Mouse (Mus musculus) hindbrain, embryonic 14.5 days (tissue): ENCODE data around the gene Prph. TPM values are rescaled to one million over a fixed set of nuclear protein-coding genes. Genes with fewer than 3 reads are reported as not detected.

Experiments used
- ATAC-seq: fragments of 200-750 bp; cut with Nextera tagmentation; 2 replicates; pipeline ENCODE4 v1.8.0; 2017; ENCODE audit warnings: moderate number of reproducible peaks, mild to moderate bottlenecking, moderate TSS enrichment, moderate library complexity; ENCODE audit not compliant: low FRiP score
- DNase-seq: peaks from one replicate; pipeline ENCODE4 v3.0.0-alpha.2; 2015; ENCODE audit warnings: low spot score
- H3K27ac ChIP-seq: fragments of 300-500 bp; sonication (generic); 2 replicates; pipeline ENCODE4 v1.5.1; 2014; ENCODE audit warnings: mild to moderate bottlenecking, moderate library complexity
- H3K27me3 ChIP-seq: fragments of 300-500 bp; sonication (generic); 2 replicates; pipeline ENCODE4 v1.6.1; 2014; ENCODE audit warnings: mild to moderate bottlenecking, low read length, mixed read lengths; ENCODE audit not compliant: control insufficient read depth, insufficient read depth
- H3K36me3 ChIP-seq: fragments of 300-500 bp; sonication (generic); replicated peaks from 2 replicates; pipeline ENCODE4 v1.6.1; 2014; ENCODE audit not compliant: control insufficient read depth, insufficient read depth
- H3K4me1 ChIP-seq: fragments of 300-500 bp; sonication (generic); replicated peaks from 2 replicates; pipeline ENCODE4 v1.6.1; 2014; ENCODE audit warnings: antibody characterized with exemption, low read length, mixed read lengths; ENCODE audit not compliant: control insufficient read depth, insufficient read depth
- H3K4me2 ChIP-seq: fragments of 300-500 bp; sonication (generic); replicated peaks from 2 replicates; pipeline ENCODE4 v1.6.1; 2014; ENCODE audit warnings: mild to moderate bottlenecking, moderate library complexity
- H3K4me3 ChIP-seq: fragments of 300-500 bp; sonication (generic); replicated peaks from 2 replicates; pipeline ENCODE4 v1.5.1; 2014; ENCODE audit warnings: mild to moderate bottlenecking, low read length
- H3K9ac ChIP-seq: fragments of 300-500 bp; sonication (generic); 2 replicates; pipeline ENCODE4 v1.6.1; 2014
- H3K9me3 ChIP-seq: fragments of 300-500 bp; sonication (generic); 2 replicates; pipeline ENCODE4 v1.6.1; 2016; ENCODE audit warnings: low read length; ENCODE audit not compliant: control insufficient read depth
- WGBS: fragments of 180-500 bp; shearing (Covaris S2); extraction: QIAGEN DNeasy Blood & Tissue Kit; methylation state at CpG from one replicate; pipeline ENCODE4 v1.1.7; 2014; 5-methylcytosine and 5-hydroxymethylcytosine counted together
- polyA plus RNA-seq: library from polyadenylated mRNA; unstranded; fragments of >200 nt; fragmentation: Nextera tagmentation; extraction: Ambion mirVana; gene quantifications from 2 replicates; pipeline ENCODE4 v1.2.1, GENCODE M21; 2014

Gene Prph
- 77.9 and 79.5 TPM in 2 replicates for polyA plus RNA-seq

- peak within 1 kb of the TSS; percentile 63 for H3K4me2 ChIP-seq
- ATAC-seq, result no peak
- no peak for DNase-seq
- no peaks in the 10 kb centered on the region for H3K36me3 ChIP-seq
- peaks cover 10% of the 10 kb centered on the region for H3K4me1 ChIP-seq
- no peak within 1 kb of the TSS for H3K27ac ChIP-seq
- peak within 1 kb of the TSS; percentile 38 for H3K4me3 ChIP-seq
- WGBS, result under 1% methylated on average over 25 of the region's 30 CpGs
- H3K9ac ChIP-seq, result peak within 1 kb of the TSS; percentile 42
- H3K9me3 ChIP-seq, result no peaks in the 10 kb centered on the region
- peaks cover 78% of the 10 kb centered on the region for H3K27me3 ChIP-seq
Measured at GRCm38 (mm10) chr15:99055040-99055439, at the start of gene Prph. Prph (plus strand) TSS chr15:99055174.

DNA sequence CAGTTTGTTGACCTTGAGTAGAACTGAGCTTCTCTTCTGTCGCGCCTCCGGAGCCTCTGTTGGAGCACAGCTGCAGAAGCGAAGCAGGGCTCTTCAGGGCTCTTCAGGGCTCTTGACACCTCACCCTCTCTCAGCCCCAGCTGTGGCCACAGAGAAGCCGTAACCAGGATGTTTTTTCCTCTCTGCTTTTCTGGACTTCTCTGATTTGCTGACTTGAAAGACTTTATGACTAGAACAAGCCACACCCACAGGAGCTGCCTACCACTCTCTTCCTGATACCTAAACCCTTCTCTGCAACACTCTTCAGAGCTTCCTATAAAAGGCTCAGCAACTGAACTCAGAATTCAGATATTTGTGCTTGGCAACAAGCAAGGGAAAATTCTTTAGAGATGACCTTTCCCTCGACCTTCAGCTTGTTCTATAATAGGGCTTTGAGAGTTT, 46.2 kb upstream of the Prph start:
- H3K4me1 ChIP-seq, result no peaks in the 10 kb centered on the region
- no peak for DNase-seq
- no peak for ATAC-seq
- H3K27me3 ChIP-seq, result no peaks in the 10 kb centered on the region
- H3K27ac ChIP-seq, result no peak overlapping the region
- 72% methylated on average over 6 of the region's 6 CpGs for WGBS
- no peak overlapping the region for H3K4me2 ChIP-seq
- H3K9ac ChIP-seq, result no peak overlapping the region
- no peaks in the 10 kb centered on the region for H3K9me3 ChIP-seq
- H3K36me3 ChIP-seq, result no peaks in the 10 kb centered on the region
- no peak overlapping the region for H3K4me3 ChIP-seq

- H3K4me3 ChIP-seq, result no peak overlapping the region
- ATAC-seq, result no peak
- H3K9me3 ChIP-seq, result no peaks in the 10 kb centered on the region
- no peak overlapping the region for H3K27ac ChIP-seq
- H3K36me3 ChIP-seq, result no peaks in the 10 kb centered on the region
- DNase-seq, result no peak
- WGBS, result 87% methylated on average over 2 of the region's 2 CpGs
- H3K9ac ChIP-seq, result no peak overlapping the region
- no peaks in the 10 kb centered on the region for H3K4me1 ChIP-seq
- H3K27me3 ChIP-seq, result no peaks in the 10 kb centered on the region
- H3K4me2 ChIP-seq, result no peak overlapping the region
Measured at GRCm38 (mm10) chr15:99010896-99011295, 44.1 kb upstream of the Prph start.

DNA sequence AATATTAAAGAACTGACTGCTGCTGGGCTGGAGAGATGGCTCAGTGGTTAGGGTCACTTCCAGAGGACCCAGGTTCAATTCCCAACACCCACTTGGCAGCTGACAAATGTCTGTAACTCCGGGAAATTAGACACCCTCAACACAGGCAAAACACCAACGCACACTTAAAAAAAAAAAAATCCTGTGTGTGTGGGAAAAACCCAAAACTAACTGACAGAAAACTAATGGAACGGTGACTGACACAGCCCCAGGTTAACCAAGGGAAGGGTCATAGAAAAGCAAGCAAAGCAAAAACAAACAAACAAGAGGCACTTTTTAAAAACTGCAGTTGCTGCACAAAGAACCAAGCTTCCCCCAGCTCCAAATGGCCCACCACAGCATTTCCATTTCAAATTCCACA, 43.0 kb upstream of the Prph start:
- no peaks in the 10 kb centered on the region for H3K4me1 ChIP-seq
- H3K27ac ChIP-seq, result no peak overlapping the region
- 85% methylated on average over 3 of the region's 3 CpGs for WGBS
- no peaks in the 10 kb centered on the region for H3K9me3 ChIP-seq
- H3K4me3 ChIP-seq, result no peak overlapping the region
- no peak overlapping the region for H3K4me2 ChIP-seq
- no peak for DNase-seq
- H3K36me3 ChIP-seq, result no peaks in the 10 kb centered on the region
- ATAC-seq, result no peak
- no peaks in the 10 kb centered on the region for H3K27me3 ChIP-seq
- no peak overlapping the region for H3K9ac ChIP-seq

- WGBS, result 70% methylated on average over 9 of the region's 9 CpGs
- Histone ChIP-seq H3K4me1 (peaks cover 3% of the 10 kb centered on the region; the same call in 1 of the 2 replicates), H3K4me2 (no peak overlapping the region)
Measured at GRCm38 (mm10) chr15:99014496-99015030, 40.4 kb upstream of the Prph start.

GRCm38 (mm10) chr15:99017355-99017761, 37.6 kb upstream of the Prph start:
- DNase-seq (no peak), ATAC-seq (no peak)
- Histone ChIP-seq H3K4me1 (peaks cover 3% of the 10 kb centered on the region; the same call in 1 of the 2 replicates), H3K9me3 (no peaks in the 10 kb centered on the region), H3K9ac (no peak overlapping the region), H3K27me3 (no peaks in the 10 kb centered on the region), H3K4me3 (no peak overlapping the region), H3K27ac (peak overlapping the region; percentile 77), H3K36me3 (no peaks in the 10 kb centered on the region), H3K4me2 (no peak overlapping the region)
- WGBS, result 84% methylated on average over 8 of the region's 8 CpGs

More at GRCm38 (mm10) chr15:99014496-99015030, 40.4 kb upstream of the Prph start:
- DNase-seq (no peak), ATAC-seq (no peak)
- H3K9me3 ChIP-seq, result no peaks in the 10 kb centered on the region
- no peak overlapping the region for H3K27ac ChIP-seq
- no peak overlapping the region for H3K9ac ChIP-seq
- H3K27me3 ChIP-seq, result no peaks in the 10 kb centered on the region
- H3K36me3 ChIP-seq, result no peaks in the 10 kb centered on the region
- no peak overlapping the region for H3K4me3 ChIP-seq

- no peak overlapping the region for H3K4me3 ChIP-seq
- H3K27ac ChIP-seq, result peak overlapping the region; percentile 77
- WGBS, result 46% methylated on average over 9 of the region's 9 CpGs
- ATAC-seq (no peak), DNase-seq (no peak)
- no peaks in the 10 kb centered on the region for H3K36me3 ChIP-seq
- H3K9ac ChIP-seq, result no peak overlapping the region
- H3K4me2 ChIP-seq, result no peak overlapping the region
- H3K9me3 ChIP-seq, result no peaks in the 10 kb centered on the region
- peaks cover 3% of the 10 kb centered on the region; the same call in 1 of the 2 replicates for H3K4me1 ChIP-seq
- H3K27me3 ChIP-seq, result no peaks in the 10 kb centered on the region
Measured at GRCm38 (mm10) chr15:99017986-99018385, 37.0 kb upstream of the Prph start.

DNA sequence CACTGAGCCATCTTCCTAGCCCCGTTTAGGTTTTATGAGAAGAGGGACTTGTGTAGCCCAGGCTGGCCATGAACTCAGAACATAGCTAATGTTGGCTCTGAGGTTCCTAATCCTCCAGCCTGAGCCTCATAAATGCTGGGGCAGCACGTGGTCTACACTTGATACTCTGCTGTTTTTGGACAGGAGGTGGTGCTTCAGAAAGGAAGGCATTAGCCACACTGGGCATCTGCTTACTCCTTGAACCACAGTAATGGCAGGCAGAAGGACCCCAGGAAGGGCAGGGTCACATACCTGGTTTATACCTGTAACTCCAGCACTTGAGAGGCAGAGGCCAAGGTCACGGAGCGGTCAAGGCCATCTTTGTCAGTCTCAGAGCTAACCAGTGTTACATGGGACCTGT, 36.3 kb upstream of the Prph start:
- WGBS, result 83% methylated on average over 4 of the region's 4 CpGs
- Histone ChIP-seq H3K9ac (no peak overlapping the region), H3K4me1 (peaks cover 3% of the 10 kb centered on the region; the same call in 1 of the 2 replicates), H3K27ac (peak overlapping the region; percentile 77), H3K27me3 (no peaks in the 10 kb centered on the region), H3K4me2 (no peak overlapping the region), H3K36me3 (no peaks in the 10 kb centered on the region), H3K4me3 (no peak overlapping the region), H3K9me3 (no peaks in the 10 kb centered on the region)
- ATAC-seq (no peak), DNase-seq (no peak)

GRCm38 (mm10) chr15:99019436-99019835, 35.5 kb upstream of the Prph start:
- WGBS, result 59% methylated on average over 8 of the region's 8 CpGs
- Histone ChIP-seq H3K9me3 (no peaks in the 10 kb centered on the region), H3K4me2 (no peak overlapping the region), H3K4me3 (no peak overlapping the region), H3K4me1 (peaks cover 3% of the 10 kb centered on the region; the same call in 1 of the 2 replicates), H3K27me3 (no peaks in the 10 kb centered on the region), H3K27ac (no peak overlapping the region; the same call in 1 of the 2 replicates), H3K36me3 (no peaks in the 10 kb centered on the region), H3K9ac (no peak overlapping the region)
- ATAC-seq (no peak), DNase-seq (no peak)

GRCm38 (mm10) chr15:99020171-99020570, 34.8 kb upstream of the Prph start:
- Histone ChIP-seq H3K9ac (no peak overlapping the region), H3K27ac (no peak overlapping the region), H3K4me3 (no peak overlapping the region), H3K4me1 (peaks cover 3% of the 10 kb centered on the region; the same call in 1 of the 2 replicates), H3K9me3 (no peaks in the 10 kb centered on the region), H3K27me3 (no peaks in the 10 kb centered on the region), H3K4me2 (no peak overlapping the region), H3K36me3 (no peaks in the 10 kb centered on the region)
- ATAC-seq, result no peak
- DNase-seq, result no peak
- 95% methylated on average over 4 of the region's 4 CpGs for WGBS
